ENCODE assay signal across 16 mouse cellular contexts in the genomic region with DNA sequence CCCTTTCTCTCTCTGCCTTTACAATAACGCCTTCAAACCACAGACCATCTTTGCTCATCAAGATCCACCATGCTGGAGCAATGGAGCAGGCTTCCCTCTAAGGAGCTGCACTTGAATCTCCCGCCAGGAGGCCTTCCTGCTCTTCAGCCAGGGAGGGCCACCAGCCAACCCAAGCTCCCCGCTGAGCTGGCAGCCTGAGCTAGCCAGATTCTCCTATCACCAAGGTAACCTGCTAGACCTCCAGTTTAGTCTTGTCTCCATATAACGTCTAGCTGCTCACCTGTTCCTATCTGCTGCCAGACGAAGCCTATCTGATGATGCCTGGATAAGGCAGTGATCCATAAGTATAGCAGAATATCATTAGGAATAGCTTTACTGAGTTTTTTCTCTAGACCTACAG. TPM values are rescaled to one million over a fixed set of nuclear protein-coding genes. Genes with fewer than 3 reads are reported as not detected.
A peak's percentile ranks its signal among the peaks of the same experiment; 100 is the strongest.
DNase-seq lines count a peak whose midpoint lies in the region.
"Had no signal": no experiment of that assay in that cellular context is flagged by ENCODE, and none has a peak within 500 bp of the region (broad histone marks: within the 10 kb centered on the region; RNA-seq: fewer than 3 reads in every experiment).

No protein-coding gene starts in this region.

- DNase-seq in ZHBTc4 (ENCODE audit: low read depth, low spot score) = peak; percentile 71
- peak; percentile 88 for DNase-seq in cerebellum, adult 11-12 months
- peak; percentile 89 for DNase-seq in cerebellum, adult 9-11 months
- DNase-seq in urinary bladder, postnatal 4 days (ENCODE audit: low spot score in 2 of 2) = no peak
- DNase-seq in thymus, postnatal 25 days = no peak
- DNase-seq in right cerebral cortex, adult 18-20 months = no peak
- no peak for DNase-seq in heart, postnatal 25 days (ENCODE audit: low spot score)
- DNase-seq: adrenal gland, adult 2 months; adrenal gland, postnatal 36 days; B cell, adult 2 months; heart, adult 2 months; kidney, adult 9 months; kidney, postnatal 10 days; layer of hippocampus, adult 9-11 months; right cerebral cortex, postnatal 4 days; thymus, adult 18-20 months had no signal

- intact Hi-C loops in heart, postnatal 25 days (cut with DNase I) = no loop called here

RNA-seq across cellular contexts. Expression of a gene that starts 36.0 kb away (rescaled TPM):
- 1 to 10 TPM; 5.4 to 7.1 TPM for total RNA-seq in heart, postnatal 25 days (2021)

Comparison
In these comparisons a context has a peak if more than half of its experiments do, and no peak if none do; other contexts are left out.
1. DNase-seq: peak in ZHBTc4 (single experiment), cerebellum, adult 11-12 months (single experiment) and cerebellum, adult 9-11 months (single experiment); none in urinary bladder, postnatal 4 days (0 of 2), thymus, postnatal 25 days (single experiment), right cerebral cortex, adult 18-20 months (single experiment) and heart, postnatal 25 days (single experiment).